Mouse (Mus musculus) gastrocnemius, postnatal 25 days (tissue): ENCODE measurements around the gene Tceal8. TPM values are rescaled to one million over a fixed set of nuclear protein-coding genes. Genes with fewer than 3 reads are reported as not detected.
"Not testable (repeated sequence)": the region's sequence is repeated elsewhere in the genome, so short reads cannot be mapped to it uniquely, and the experiment has no call there.

Experiments used
- DNase-seq: peaks from one replicate; pipeline ENCODE4 v3.0.0; 2022
- long read RNA-seq, 2 experiments: library from polyadenylated mRNA; stranded (forward); transcript quantifications; one replicate each; pipeline ENCODE4 v2.0.0; 2021
- total RNA-seq, 2 experiments: library from RNA; stranded (reverse); gene quantifications; 1 replicate in 1 of 2; 2 replicates in 1 of 2; pipeline ENCODE4 v1.2.3; 2021

The Tceal8 gene
- 10 to 100 TPM; 13.9 to 18.7 TPM for total RNA-seq
- long read RNA-seq, experiment 1, transcript Tceal8-201 (3 exons, 1,250 nt) = major isoform, 46 of 46 reads
- long read RNA-seq, experiment 1, partial matches to known transcripts = 0 of 46 reads
- long read RNA-seq, experiment 1, other reads (novel, unspliced or antisense) = 0 of 46 reads
- long read RNA-seq, experiment 2, transcript Tceal8-201 (3 exons, 1,250 nt) = major isoform, 27 of 28 reads
- long read RNA-seq, experiment 2, partial matches to known transcripts = 0 of 28 reads
- long read RNA-seq, experiment 2, other reads (novel, unspliced or antisense) = 1 of 28 reads

- DNase-seq = peak; percentile 70
Measured at GRCm38 (mm10) chrX:136172118-136172551, at the start of gene Tceal8. Gene Tceal8, minus strand, starts transcription at chrX:136172342.

GRCm38 (mm10) chrX:136216303-136216702 is 44.2 kb upstream of the Tceal8 start:
- DNase-seq = no peak

DNA sequence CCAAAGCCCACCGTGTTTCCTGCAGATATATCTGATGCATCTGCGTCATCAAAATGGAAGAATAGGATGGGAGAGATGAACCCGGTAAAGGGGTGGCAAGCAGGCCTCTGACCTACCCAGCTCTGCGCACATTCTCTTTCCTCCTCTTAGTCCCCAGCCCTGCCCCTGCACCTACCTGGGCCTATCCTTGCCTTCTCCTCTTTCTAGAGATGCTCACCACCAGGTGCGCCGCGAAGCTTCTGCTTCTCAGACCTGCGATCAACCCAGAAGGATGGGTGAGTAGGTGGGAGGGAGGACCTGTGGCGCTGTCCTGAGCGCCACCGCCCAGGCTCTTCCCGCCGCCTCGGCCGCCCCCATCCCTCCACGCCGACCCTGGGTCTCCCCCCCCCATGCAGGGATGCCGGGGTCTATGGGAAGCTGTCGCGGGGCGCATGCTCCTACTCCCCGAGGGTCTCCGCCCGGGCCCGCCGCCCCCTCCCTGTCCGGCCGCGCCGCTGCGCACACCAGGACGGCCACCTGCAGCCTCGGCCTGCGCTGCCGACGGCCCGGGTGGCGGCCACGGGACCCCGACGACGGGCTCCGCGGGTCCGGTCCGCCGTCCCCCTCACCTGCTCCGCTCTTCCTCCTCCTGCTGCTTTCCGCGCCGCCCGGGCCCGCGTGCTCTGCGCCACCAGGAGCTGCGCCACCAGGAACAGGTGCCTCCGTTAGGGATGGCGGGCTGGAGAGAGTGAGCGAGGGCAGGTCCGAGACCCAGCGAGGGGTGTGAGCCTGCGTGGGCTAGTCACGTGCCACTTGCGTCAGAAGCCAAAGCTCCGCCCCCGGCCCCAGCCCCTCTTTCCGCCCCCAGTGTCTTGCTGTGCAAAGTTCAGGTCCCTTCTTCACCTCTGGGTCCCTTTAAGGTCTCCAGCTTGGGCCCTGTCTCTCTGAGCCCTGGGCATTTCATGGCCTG is 42.9 kb upstream of the Tceal8 start, which contains the start of the genes Tceal7 and Bex1:
TSS of gene Tceal7 (plus strand) at position 51 of the 949 bp plus-strand sequence.
TSS of gene Bex1 (minus strand) at position 785 of the 949 bp plus-strand sequence.
- DNase-seq = not testable (repeated sequence)

DNA sequence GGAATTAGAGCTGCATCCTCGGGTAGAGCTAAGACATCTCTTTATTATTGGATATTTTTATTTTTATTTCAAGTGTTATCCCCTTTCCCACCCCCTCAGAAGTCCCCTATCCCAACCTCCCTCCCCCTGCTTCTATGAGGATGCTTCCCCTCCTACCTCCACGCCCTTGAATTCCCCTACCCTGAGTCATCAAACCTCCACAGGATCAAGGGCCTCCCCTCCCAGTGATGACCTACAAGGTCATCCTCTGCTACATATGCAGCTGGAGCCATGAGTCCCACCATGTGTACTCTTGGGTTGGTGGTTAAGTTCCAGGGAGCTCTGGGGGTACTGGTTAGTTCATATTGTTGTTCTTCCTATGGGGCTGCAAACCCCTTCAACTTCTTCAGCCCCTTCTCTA is 41.3 kb upstream of the Tceal8 start:
- DNase-seq = no peak

DNA sequence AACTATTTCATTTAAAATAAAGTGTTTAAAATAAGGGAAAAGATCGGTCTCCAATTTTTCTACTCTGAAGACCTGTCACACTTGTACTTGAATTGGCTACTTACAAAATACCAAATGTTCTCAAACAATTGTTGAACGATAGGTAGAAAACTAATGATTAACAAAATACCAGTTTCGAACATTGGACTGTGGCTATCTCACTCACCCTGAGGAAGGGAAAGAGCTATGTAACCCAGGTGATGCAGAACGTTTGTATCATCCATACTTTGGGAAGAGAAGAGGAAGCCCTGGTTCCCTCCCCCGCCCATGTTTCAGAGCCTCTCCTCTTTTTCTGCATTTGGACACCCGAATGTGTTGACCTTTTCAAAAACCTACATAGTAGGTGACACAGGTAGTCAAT is 32.3 kb upstream of the Tceal8 start:
- DNase-seq = no peak

GRCm38 (mm10) chrX:136203664-136204066 is 31.5 kb upstream of the Tceal8 start, which contains the start of gene Tceal5:
Gene Tceal5, minus strand, starts transcription at chrX:136203876.
- peak; percentile 8 for DNase-seq

GRCm38 (mm10) chrX:136203257-136203656 is 31.1 kb upstream of the Tceal8 start:
- no peak for DNase-seq

GRCm38 (mm10) chrX:136196873-136197272 is 24.7 kb upstream of the Tceal8 start:
- no peak for DNase-seq

GRCm38 (mm10) chrX:136195193-136195944 is 23.2 kb upstream of the Tceal8 start:
- DNase-seq = no peak

DNA sequence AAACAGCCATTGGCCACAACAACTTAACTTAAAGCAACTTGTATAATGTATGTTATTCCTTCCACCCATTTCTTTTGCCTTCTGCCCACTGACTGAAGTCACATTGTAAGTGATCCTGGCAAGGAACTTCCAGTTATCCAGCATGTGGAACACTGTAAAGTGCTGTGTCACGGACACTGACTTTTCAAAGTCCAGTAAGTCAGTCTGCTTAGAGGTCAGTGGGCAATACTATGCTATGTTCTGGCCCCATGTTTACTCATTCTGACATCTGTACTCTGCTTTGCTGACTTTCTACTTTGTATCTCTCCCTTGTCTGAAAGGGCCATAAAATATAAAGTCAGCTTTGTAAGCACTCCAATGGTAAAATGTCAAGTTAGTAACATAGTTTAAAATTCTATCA is 11.0 kb upstream of the Tceal8 start:
- no peak for DNase-seq

DNA sequence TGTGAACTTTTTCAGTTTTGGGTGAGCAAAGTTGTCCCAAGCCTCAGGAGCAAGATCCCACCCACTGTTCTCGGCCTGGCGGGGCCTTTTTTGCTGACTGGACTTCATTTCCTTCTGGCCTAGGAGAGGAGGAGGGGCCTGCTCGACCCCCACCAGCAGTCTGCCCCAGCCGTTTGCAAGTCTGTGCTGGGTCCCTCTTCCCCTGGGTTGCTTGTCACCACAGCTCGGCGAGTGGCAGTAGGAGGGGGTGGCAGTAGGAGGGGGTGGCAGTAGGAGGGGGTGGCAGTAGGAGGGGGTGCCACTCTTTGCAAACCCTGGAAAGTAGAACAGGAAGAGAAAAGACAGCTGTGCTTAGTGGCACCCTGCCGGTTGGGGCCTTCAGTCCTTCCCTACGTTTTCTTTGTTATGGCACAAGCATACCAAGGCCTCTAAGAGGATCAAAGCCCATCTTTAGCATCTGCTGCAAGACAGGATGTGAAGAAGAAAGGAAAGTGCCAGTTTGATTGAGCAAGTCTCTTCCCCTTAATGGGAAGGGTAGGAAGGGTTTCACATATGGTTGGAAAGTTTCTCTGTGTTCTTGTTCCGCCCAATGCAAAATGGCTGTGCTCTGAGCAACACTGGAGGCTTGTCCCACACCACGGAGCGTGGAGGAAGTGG is 8.9 kb upstream of the Tceal8 start:
- no peak for DNase-seq

- no peak for DNase-seq
Measured at GRCm38 (mm10) chrX:136172786-136173185, 644 bp upstream of the Tceal8 start.

- DNase-seq = peak; percentile 58
Measured at GRCm38 (mm10) chrX:136171189-136172117, 689 bp downstream of the Tceal8 start.

- no peak for DNase-seq
Measured at GRCm38 (mm10) chrX:136170625-136171024, 1.5 kb downstream of the Tceal8 start.

DNA sequence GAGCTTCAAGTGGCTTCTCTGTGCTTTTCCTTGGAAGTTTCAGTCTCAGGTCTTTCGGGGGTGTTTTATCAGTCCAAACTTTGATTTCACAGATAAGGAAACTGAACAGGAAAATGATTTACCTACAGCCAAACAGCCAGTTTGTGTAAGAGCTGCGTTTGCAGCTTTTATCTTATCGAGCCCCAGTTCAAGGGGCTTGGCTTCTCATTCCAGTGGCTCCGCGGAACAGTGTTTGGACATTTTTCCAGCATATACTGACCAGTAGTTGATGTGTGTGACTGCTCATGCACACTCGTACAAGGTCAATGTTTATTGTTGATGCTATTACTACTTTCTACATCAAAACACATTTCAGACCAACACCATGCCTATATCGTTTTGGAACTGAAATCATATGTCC is 27.9 kb downstream of the Tceal8 start:
- no peak for DNase-seq

DNA sequence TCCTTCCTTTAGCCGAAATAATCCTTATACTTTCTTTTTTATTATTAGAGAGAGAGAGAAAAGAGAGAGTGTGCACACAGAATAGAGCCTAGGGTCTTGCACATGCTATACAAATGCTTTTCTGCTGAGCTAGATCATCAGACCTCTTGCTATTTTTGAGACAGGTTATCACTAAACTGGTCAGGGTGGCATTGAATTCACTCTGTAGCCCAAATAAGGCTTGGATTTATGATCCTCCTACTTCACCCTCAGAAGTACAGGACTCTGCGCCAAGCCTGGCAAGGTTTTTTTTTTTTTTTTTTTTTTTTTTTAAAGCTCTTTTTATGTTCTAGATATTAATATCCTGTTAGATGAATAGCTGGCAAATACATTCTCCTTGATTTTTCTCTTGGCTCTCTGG is 28.4 kb downstream of the Tceal8 start:
- no peak for DNase-seq

DNA sequence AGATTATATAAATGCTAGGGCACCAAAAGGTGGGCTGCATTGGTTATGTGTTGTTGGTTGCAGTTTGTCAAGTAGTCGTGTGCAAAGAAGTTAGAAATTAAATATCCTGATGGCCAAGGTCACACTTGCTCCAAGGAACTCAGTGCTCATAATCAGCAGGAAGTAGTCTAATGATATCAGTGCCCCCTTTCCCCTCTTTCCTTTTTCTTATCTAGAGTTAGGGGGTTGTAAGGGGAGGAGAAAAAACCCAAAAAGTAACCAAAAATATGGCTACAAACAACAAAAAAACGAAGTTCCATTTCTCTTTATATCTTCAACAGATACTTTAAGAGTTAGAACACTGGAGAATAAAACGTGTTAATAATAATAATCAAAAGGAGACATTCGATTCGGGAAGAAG is 30.8 kb downstream of the Tceal8 start:
- no peak for DNase-seq

- not testable (repeated sequence) for DNase-seq
Measured at GRCm38 (mm10) chrX:136139640-136140004, 32.5 kb downstream of the Tceal8 start.

GRCm38 (mm10) chrX:136138827-136139639 is 33.1 kb downstream of the Tceal8 start, which contains the start of gene Bex4:
Gene Bex4, plus strand, starts transcription at chrX:136138996.
- DNase-seq = not testable (repeated sequence)
